3 mouse cellular contexts compared by ENCODE assay signal in genomic region chr1:91429212-91429611, GRCm38 (mm10).
"Had no signal": no experiment of that assay in that cellular context is flagged by ENCODE, and none has a peak within 500 bp of the region (broad histone marks: within the 10 kb centered on the region; RNA-seq: fewer than 3 reads in every experiment).

No protein-coding gene starts in this region.

- H3K9me3 ChIP-seq: neural tube, embryonic 15.5 days; stomach, embryonic 15.5 days had no signal

- H3K4me1 ChIP-seq: neural tube, embryonic 15.5 days; stomach, embryonic 15.5 days had no signal

- H3K4me2 ChIP-seq: neural tube, embryonic 15.5 days; stomach, embryonic 15.5 days had no signal

- H3K27ac ChIP-seq: neural tube, embryonic 15.5 days; stomach, embryonic 15.5 days; stomach, postnatal 0 days had no signal

- H3K4me3 ChIP-seq: neural tube, embryonic 15.5 days; stomach, embryonic 15.5 days had no signal

- H3K9ac ChIP-seq: neural tube, embryonic 15.5 days; stomach, embryonic 15.5 days had no signal

- H3K27me3 ChIP-seq: neural tube, embryonic 15.5 days; stomach, embryonic 15.5 days had no signal
